ENCODE assay signal across 9 mouse cellular contexts in genomic region chrX:143518168-143518901, GRCm38 (mm10). TPM values are rescaled to one million over a fixed set of nuclear protein-coding genes. Genes with fewer than 3 reads are reported as not detected.
DNase-seq lines count a peak whose midpoint lies in the region; ATAC-seq lines count a peak whose summit lies in the region.
"Had no signal": no experiment of that assay in that cellular context is flagged by ENCODE, and none has a peak within 500 bp of the region (broad histone marks: within the 10 kb centered on the region; RNA-seq: fewer than 3 reads in every experiment).

Pak3 (plus strand) TSS chrX:143518591.

- H3K4me1 ChIP-seq in embryonic facial prominence, embryonic 11.5 days (ENCODE audit: control insufficient read depth, insufficient read depth, low read length), result no peaks in the 10 kb centered on the region
- 0 out of 2 replicates have a peak, but pooled peaks cover 4% of the 10 kb centered on the region for H3K4me1 ChIP-seq in hindbrain, embryonic 15.5 days (replicated peaks)
- no peaks in the 10 kb centered on the region for H3K4me1 ChIP-seq in limb, embryonic 15.5 days

- H3K27ac ChIP-seq in embryonic facial prominence, embryonic 11.5 days (replicated peaks; ENCODE audit: low read depth, low read length), result no peak within 1 kb of the TSS
- peak within 1 kb of the TSS; percentile 92 for H3K27ac ChIP-seq in hindbrain, embryonic 15.5 days (replicated peaks)
- no peak within 1 kb of the TSS for H3K27ac ChIP-seq in limb, embryonic 15.5 days

- peak within 1 kb of the TSS; percentile 54 for H3K4me2 ChIP-seq in embryonic facial prominence, embryonic 11.5 days (ENCODE audit: low read depth, low read length)
- peak within 1 kb of the TSS; percentile 55 for H3K4me2 ChIP-seq in hindbrain, embryonic 15.5 days
- peak within 1 kb of the TSS; percentile 49 for H3K4me2 ChIP-seq in limb, embryonic 15.5 days

- H3K4me3 ChIP-seq in embryonic facial prominence, embryonic 11.5 days (ENCODE audit: low read depth, low read length), result peak within 1 kb of the TSS; percentile 36
- peak within 1 kb of the TSS; percentile 51 for H3K4me3 ChIP-seq in hindbrain, embryonic 15.5 days
- peak within 1 kb of the TSS; percentile 37 for H3K4me3 ChIP-seq in limb, embryonic 15.5 days

- WGBS in embryonic facial prominence, embryonic 11.5 days, result 20% methylated on average over 20 of the region's 23 CpGs
- 18% methylated on average over 23 of the region's 23 CpGs for WGBS in hindbrain, embryonic 15.5 days
- 15% methylated on average over 23 of the region's 23 CpGs for WGBS in limb, embryonic 15.5 days

- peak; percentile 67 for ATAC-seq in embryonic facial prominence, embryonic 11.5 days (replicated peaks; ENCODE audit: insufficient number of reproducible peaks, low FRiP score, low TSS enrichment, low read depth)
- peak; percentile 92 for ATAC-seq in hindbrain, embryonic 15.5 days (ENCODE audit: low FRiP score, low read depth)
- ATAC-seq in limb, embryonic 15.5 days (ENCODE audit: insufficient number of reproducible peaks, low FRiP score, low TSS enrichment, low read depth), result no peak
- no peak for ATAC-seq in activated CD4-positive, CD25-positive, alpha-beta regulatory T cell, adult 4 months

- peak within 1 kb of the TSS; percentile 64 for H3K9ac ChIP-seq in embryonic facial prominence, embryonic 11.5 days (replicated peaks; ENCODE audit: low read length)
- H3K9ac ChIP-seq in hindbrain, embryonic 15.5 days, result peak within 1 kb of the TSS; percentile 57
- 0 out of 2 replicates have a peak within 1 kb of the TSS, but pooled peaks have one; percentile 7 for H3K9ac ChIP-seq in limb, embryonic 15.5 days

- H3K36me3 ChIP-seq in embryonic facial prominence, embryonic 11.5 days (replicated peaks; ENCODE audit: control insufficient read depth, insufficient read depth, low read depth, low read length), result no peaks in the 10 kb centered on the region
- H3K36me3 ChIP-seq in hindbrain, embryonic 15.5 days, result no peaks in the 10 kb centered on the region
- no peaks in the 10 kb centered on the region for H3K36me3 ChIP-seq in limb, embryonic 15.5 days

- intact Hi-C loops in gastrocnemius, postnatal 14 days (cut with DNase I; ENCODE audit: low total_unique reads), result no loop called here

- peak; percentile 4 for DNase-seq in gastrocnemius, postnatal 10 days
- DNase-seq in gastrocnemius, postnatal 14 days, result no peak
- peak; percentile 15 for DNase-seq in ZHBTc4 (ENCODE audit: low read depth, low spot score)
- peak; percentile 35 for DNase-seq in embryonic facial prominence, embryonic 11.5 days (ENCODE audit: low spot score)
- DNase-seq in right cerebral cortex, postnatal 4 days, result peak; percentile 33

- H3K9me3 ChIP-seq in embryonic facial prominence, embryonic 11.5 days (replicated peaks; ENCODE audit: control insufficient read depth, low read length), result no peaks in the 10 kb centered on the region
- H3K9me3 ChIP-seq in hindbrain, embryonic 15.5 days, result no peaks in the 10 kb centered on the region
- no peaks in the 10 kb centered on the region for H3K9me3 ChIP-seq in limb, embryonic 15.5 days

- H3K27me3 ChIP-seq in embryonic facial prominence, embryonic 11.5 days (ENCODE audit: control insufficient read depth, insufficient read depth, low read length), result no peaks in the 10 kb centered on the region; the same call in 1 of the 2 replicates
- H3K27me3 ChIP-seq in hindbrain, embryonic 15.5 days, result no peaks in the 10 kb centered on the region
- peaks cover 20% of the 10 kb centered on the region; the same call in 1 of the 2 replicates for H3K27me3 ChIP-seq in limb, embryonic 15.5 days

RNA-seq across cellular contexts. Expression of gene Pak3, which starts in this region (rescaled TPM):
- total RNA-seq in gastrocnemius, postnatal 10 days (2021), result 1 to 10 TPM; 4.9 to 7.3 TPM
- total RNA-seq in gastrocnemius, postnatal 14 days (2021), result 1 to 10 TPM; 2.3 TPM
- 27.4 and 33.3 TPM in 2 replicates for polyA plus RNA-seq in embryonic facial prominence, embryonic 11.5 days (2014; fragmentation: Nextera tagmentation; extraction: Ambion mirVana)
- 218 and 241 TPM in 2 replicates for polyA plus RNA-seq in hindbrain, embryonic 15.5 days (2015; fragmentation: Nextera tagmentation; extraction: Ambion mirVana)
- 17.5 and 18.1 TPM in 2 replicates for polyA plus RNA-seq in limb, embryonic 15.5 days (2015; fragmentation: Nextera tagmentation; extraction: Ambion mirVana)
- polyA plus RNA-seq in activated CD4-positive, CD25-positive, alpha-beta regulatory T cell, adult 4 months (2017; shearing (Covaris generic)), result not detected
- total RNA-seq: hematopoietic stem cell, adult 5-6 weeks had no signal

Comparison
In these comparisons a context has a peak if more than half of its experiments do, and no peak if none do; other contexts are left out.
1. RNA of gene Pak3 (polyA plus RNA-seq): 218 to 241 TPM in hindbrain, embryonic 15.5 days, 27.4 to 33.3 TPM in embryonic facial prominence, embryonic 11.5 days and 17.5 to 18.1 TPM in limb, embryonic 15.5 days; not detected in activated CD4-positive, CD25-positive, alpha-beta regulatory T cell, adult 4 months; every median in the first group is over 10 times any median in the second.
2. ATAC-seq: peak in embryonic facial prominence, embryonic 11.5 days (single experiment) and hindbrain, embryonic 15.5 days (single experiment); none in limb, embryonic 15.5 days (single experiment) and activated CD4-positive, CD25-positive, alpha-beta regulatory T cell, adult 4 months (single experiment).
3. H3K9ac ChIP-seq: peak in every context shown above with its lines; median percentile 64 in embryonic facial prominence, embryonic 11.5 days; 57 in hindbrain, embryonic 15.5 days; 7 in limb, embryonic 15.5 days.
4. Peak in every context shown above with its lines, with median percentiles within 50 percentile points of each other: H3K4me2 ChIP-seq and H3K4me3 ChIP-seq.